Mouse (Mus musculus) neural tube, embryonic 13.5 days (tissue): ENCODE results near the gene Sox3. TPM values are rescaled to one million over a fixed set of nuclear protein-coding genes. Genes with fewer than 3 reads are reported as not detected.

Experiments
- ATAC-seq: fragments of 200-750 bp; cut with Nextera tagmentation; 2 replicates; pipeline ENCODE4 v1.8.0; 2017; ENCODE audit warnings: low read depth, mild to moderate bottlenecking, moderate TSS enrichment, moderate library complexity
- H3K27ac ChIP-seq: fragments of 300-500 bp; sonication (generic); replicated peaks from 2 replicates; pipeline ENCODE4 v1.5.1; 2015; ENCODE audit warnings: moderate library complexity, mild to moderate bottlenecking, inconsistent platforms
- H3K27me3 ChIP-seq: fragments of 300-500 bp; sonication (generic); 2 replicates; pipeline ENCODE4 v1.6.1; 2015; ENCODE audit warnings: mild to moderate bottlenecking, inconsistent platforms
- H3K36me3 ChIP-seq: fragments of 300-500 bp; sonication (generic); 2 replicates; pipeline ENCODE4 v1.6.1; 2015; ENCODE audit warnings: mild to moderate bottlenecking, inconsistent platforms
- H3K4me1 ChIP-seq: fragments of 300-500 bp; sonication (generic); replicated peaks from 2 replicates; pipeline ENCODE4 v1.6.1; 2015; ENCODE audit warnings: inconsistent platforms
- H3K4me2 ChIP-seq: fragments of 300-500 bp; sonication (generic); 2 replicates; pipeline ENCODE4 v1.6.1; 2015; ENCODE audit warnings: inconsistent platforms, mild to moderate bottlenecking, moderate library complexity
- H3K4me3 ChIP-seq: fragments of 300-500 bp; sonication (generic); 2 replicates; pipeline ENCODE4 v1.5.1; 2015; ENCODE audit warnings: mild to moderate bottlenecking, inconsistent platforms
- H3K9ac ChIP-seq: fragments of 300-500 bp; sonication (generic); 2 replicates; pipeline ENCODE4 v1.6.1; 2015; ENCODE audit warnings: moderate library complexity, mild to moderate bottlenecking, inconsistent platforms
- H3K9me3 ChIP-seq: fragments of 300-500 bp; sonication (generic); 2 replicates; pipeline ENCODE4 v1.6.1; 2016; ENCODE audit warnings: inconsistent platforms
- WGBS: fragments of 180-500 bp; shearing (Covaris S2); methylation state at CpG from one replicate; pipeline ENCODE4 v1.1.7; 2015; 5-methylcytosine and 5-hydroxymethylcytosine counted together
- polyA plus RNA-seq: library from polyadenylated mRNA; unstranded; fragments of >200 nt; fragmentation: Nextera tagmentation; extraction: Ambion mirVana; gene quantifications from 2 replicates; pipeline ENCODE4 v1.2.1, GENCODE M21; 2015

Sox3 gene
- polyA plus RNA-seq, 1 experiment from 2014 or later = 0.71 TPM

DNA sequence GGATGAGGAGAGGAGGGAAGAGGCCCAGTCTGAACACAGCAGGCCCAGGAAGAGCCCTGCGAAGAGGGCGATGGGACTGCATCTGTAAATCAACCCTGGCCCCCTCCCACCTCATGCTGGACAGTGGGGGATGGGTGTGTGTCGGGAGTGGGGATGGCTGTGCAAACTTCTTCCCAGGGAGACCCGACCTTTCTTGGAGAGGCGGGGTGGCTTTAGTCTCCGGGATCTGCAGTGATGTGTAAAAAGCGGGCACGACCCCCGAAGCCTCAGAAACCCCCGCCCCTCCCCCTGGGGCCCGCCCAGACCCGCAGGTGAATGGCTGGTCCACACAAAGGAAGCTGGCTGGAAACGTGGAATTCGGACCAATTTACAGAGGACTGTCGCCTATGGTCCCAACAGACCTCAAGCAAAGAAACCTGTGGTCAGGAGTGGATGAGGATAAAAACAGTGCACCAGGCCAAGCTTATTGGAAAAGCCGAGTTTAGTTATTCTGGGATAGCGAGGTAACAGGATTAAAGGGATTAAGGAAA, 3.2 kb downstream of the Sox3 start:
- H3K27ac ChIP-seq = no peak overlapping the region
- H3K9me3 ChIP-seq = no peaks in the 10 kb centered on the region
- no peak for ATAC-seq
- H3K36me3 ChIP-seq = no peaks in the 10 kb centered on the region
- WGBS = 11% methylated on average over 17 of the region's 17 CpGs
- peak overlapping the region; percentile 66 for H3K4me2 ChIP-seq
- peaks cover 24% of the 10 kb centered on the region for H3K27me3 ChIP-seq
- peak overlapping the region; percentile 54; the same call in 1 of the 2 replicates for H3K4me3 ChIP-seq
- H3K9ac ChIP-seq = no peak overlapping the region
- peaks cover 19% of the 10 kb centered on the region for H3K4me1 ChIP-seq
